Mouse (Mus musculus): Measurements from ENCODE around the gene Kctd8.

Kctd8 gene

GRCm38 (mm10) chr5:69159897-69160509 lies 181.5 kb downstream of the Kctd8 start:
- DNase-seq (ENCODE audit: low spot score): no peak

GRCm38 (mm10) chr5:69156489-69156888 lies 185.0 kb downstream of the Kctd8 start:
- no peak for DNase-seq (ENCODE audit: low spot score)

GRCm38 (mm10) chr5:69145827-69146226 lies 195.7 kb downstream of the Kctd8 start:
- DNase-seq (ENCODE audit: low spot score): no peak

DNA sequence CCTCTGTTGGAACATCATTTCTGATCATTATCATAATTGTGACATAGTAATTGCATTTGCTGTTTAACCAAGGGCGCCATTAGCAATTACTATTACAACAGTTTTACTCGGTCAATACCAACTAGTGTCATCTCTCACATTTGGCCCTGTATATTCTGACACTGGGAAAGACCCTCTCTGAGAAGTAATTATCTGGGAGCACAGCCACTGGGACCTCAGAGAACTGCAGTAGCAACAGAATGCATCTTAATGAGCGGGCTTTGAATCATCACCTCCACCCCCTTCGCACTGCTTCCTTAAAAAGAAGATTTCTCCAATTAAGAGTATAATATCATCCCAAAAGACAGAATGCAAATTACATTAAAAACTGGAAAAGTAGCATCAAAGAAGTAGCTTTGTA lies 200.4 kb downstream of the Kctd8 start:
- DNase-seq (ENCODE audit: low spot score): no peak

DNA sequence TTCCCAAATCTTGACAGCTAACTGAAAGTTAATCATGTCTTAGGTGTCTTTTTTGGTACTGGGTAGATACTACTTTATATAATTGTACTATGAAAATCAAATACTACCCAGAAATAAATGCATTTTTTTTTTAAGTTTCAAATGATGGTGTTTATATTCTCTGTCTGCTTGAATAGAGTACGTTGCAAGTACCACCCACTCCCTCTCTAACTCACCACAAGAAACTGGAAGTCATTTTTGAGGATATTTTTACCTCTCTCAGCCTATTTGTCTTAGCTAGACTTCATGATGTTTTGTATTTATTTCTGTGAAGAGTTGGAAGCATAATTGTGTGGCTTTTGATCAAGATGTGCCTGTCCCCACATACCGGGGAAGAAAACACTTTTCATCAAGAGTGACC lies 232.8 kb downstream of the Kctd8 start:
- no peak for DNase-seq (ENCODE audit: low spot score)

- DNase-seq (ENCODE audit: low spot score): no peak
Measured at GRCm38 (mm10) chr5:69088912-69089311, 252.6 kb downstream of the Kctd8 start.
